Mouse (Mus musculus): ENCODE measurements around the gene Rbfox3.

DNA sequence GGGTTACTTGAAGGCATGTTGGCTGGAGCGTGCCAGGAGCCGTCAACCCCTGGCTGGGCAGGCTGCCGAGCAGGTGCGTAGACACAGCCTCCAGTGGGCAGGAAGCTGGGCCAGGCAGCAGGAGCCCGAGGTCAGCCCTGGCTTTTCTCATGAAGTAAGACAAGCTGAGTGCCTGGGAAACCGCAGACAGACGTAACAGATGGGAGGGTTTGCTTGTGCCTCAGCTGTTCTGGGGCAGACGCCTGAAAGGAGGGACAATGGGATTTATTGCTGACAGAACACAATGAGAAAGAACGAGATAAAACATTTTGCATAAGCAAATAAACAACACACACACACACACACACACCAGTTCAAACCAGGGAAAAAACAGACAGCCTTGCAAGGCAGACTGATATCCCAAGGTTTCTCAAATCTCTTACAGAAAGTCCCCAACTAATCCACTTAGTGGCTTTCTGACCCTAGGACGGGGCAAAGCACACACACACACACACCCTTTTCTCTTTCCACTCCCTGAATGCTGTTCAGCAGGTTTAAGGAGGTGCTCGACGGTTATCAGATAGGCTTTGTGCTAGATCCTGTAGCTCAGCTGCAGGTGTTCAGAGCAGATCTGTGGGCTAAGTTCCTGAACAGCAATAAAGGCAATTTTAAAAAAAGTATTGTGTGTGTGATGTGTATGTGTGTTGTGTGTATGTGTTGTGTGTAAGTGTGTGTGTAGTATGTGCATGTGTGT lies 441.0 kb downstream of the Rbfox3 start:
- no peak for TF ChIP-seq POLR2A (IDR thresholded peaks at IDR 0.05; ENCODE audit: low read depth, low read length)
- no peak for TF ChIP-seq CTCF (IDR thresholded peaks at IDR 0.05; ENCODE audit: extremely low read depth, insufficient read depth, insufficient read length, insufficient replicate concordance)
